Mouse (Mus musculus) erythroblast, adult 5-6 weeks (primary cell): ENCODE measurements around the gene Otulin. TPM values are rescaled to one million over a fixed set of nuclear protein-coding genes. Genes with fewer than 3 reads are reported as not detected.

Experiments
- ATAC-seq: replicated peaks from 2 replicates; pipeline ENCODE4 v1.8.0; 2016; ENCODE audit warnings: moderate number of reproducible peaks, mild to moderate bottlenecking, moderate TSS enrichment, inconsistent platforms; ENCODE audit not compliant: poor library complexity, low FRiP score, severe bottlenecking
- total RNA-seq, 2 experiments: library from RNA; stranded (forward) in 1 of 2; stranded (reverse) in 1 of 2; fragments of 150-400 nt in 1 of 2; fragments of 200-764, 138-1000 nt in 1 of 2; gene quantifications; 2 replicates each; pipeline versions ENCODE4 v1.2.3 to v1.2.4; 2015 to 2017; ENCODE audit warnings: low replicate concordance in 2 of 2

Otulin gene
- total RNA-seq, 2 experiments from 2014 or later: 11.8 to 52.8 TPM

GRCm38 (mm10) chr15:27564106-27565100 is 66.1 kb downstream of the Otulin start:
- no peak for ATAC-seq

- ATAC-seq: no peak
Measured at GRCm38 (mm10) chr15:27560315-27560714, 70.2 kb downstream of the Otulin start.

- ATAC-seq: no peak
Measured at GRCm38 (mm10) chr15:27558456-27559147, 71.9 kb downstream of the Otulin start.

GRCm38 (mm10) chr15:27553554-27553953 is 76.9 kb downstream of the Otulin start:
- no peak for ATAC-seq

- ATAC-seq: no peak
Measured at GRCm38 (mm10) chr15:27552129-27552700, 78.3 kb downstream of the Otulin start.

GRCm38 (mm10) chr15:27551117-27552114 is 79.1 kb downstream of the Otulin start:
- no peak for ATAC-seq

- no peak for ATAC-seq
Measured at GRCm38 (mm10) chr15:27550358-27550992, 80.0 kb downstream of the Otulin start.

- ATAC-seq: no peak
Measured at GRCm38 (mm10) chr15:27549878-27550277, 80.6 kb downstream of the Otulin start.

- ATAC-seq: no peak
Measured at GRCm38 (mm10) chr15:27549071-27549470, 81.4 kb downstream of the Otulin start.

- ATAC-seq: no peak
Measured at GRCm38 (mm10) chr15:27548110-27548509, 82.4 kb downstream of the Otulin start.

GRCm38 (mm10) chr15:27545203-27545602 is 85.3 kb downstream of the Otulin start:
- no peak for ATAC-seq

GRCm38 (mm10) chr15:27539745-27540144 is 90.7 kb downstream of the Otulin start:
- ATAC-seq: no peak

- no peak for ATAC-seq
Measured at GRCm38 (mm10) chr15:27537519-27538223, 92.8 kb downstream of the Otulin start.

GRCm38 (mm10) chr15:27536771-27537170 is 93.7 kb downstream of the Otulin start:
- ATAC-seq: no peak

- ATAC-seq: no peak
Measured at GRCm38 (mm10) chr15:27536186-27536585, 94.3 kb downstream of the Otulin start.

- ATAC-seq: no peak
Measured at GRCm38 (mm10) chr15:27535681-27536080, 94.8 kb downstream of the Otulin start.

GRCm38 (mm10) chr15:27533036-27533435 is 97.5 kb downstream of the Otulin start:
- no peak for ATAC-seq

- no peak for ATAC-seq
Measured at GRCm38 (mm10) chr15:27530023-27530422, 100.5 kb downstream of the Otulin start.
